In the genomic region with DNA sequence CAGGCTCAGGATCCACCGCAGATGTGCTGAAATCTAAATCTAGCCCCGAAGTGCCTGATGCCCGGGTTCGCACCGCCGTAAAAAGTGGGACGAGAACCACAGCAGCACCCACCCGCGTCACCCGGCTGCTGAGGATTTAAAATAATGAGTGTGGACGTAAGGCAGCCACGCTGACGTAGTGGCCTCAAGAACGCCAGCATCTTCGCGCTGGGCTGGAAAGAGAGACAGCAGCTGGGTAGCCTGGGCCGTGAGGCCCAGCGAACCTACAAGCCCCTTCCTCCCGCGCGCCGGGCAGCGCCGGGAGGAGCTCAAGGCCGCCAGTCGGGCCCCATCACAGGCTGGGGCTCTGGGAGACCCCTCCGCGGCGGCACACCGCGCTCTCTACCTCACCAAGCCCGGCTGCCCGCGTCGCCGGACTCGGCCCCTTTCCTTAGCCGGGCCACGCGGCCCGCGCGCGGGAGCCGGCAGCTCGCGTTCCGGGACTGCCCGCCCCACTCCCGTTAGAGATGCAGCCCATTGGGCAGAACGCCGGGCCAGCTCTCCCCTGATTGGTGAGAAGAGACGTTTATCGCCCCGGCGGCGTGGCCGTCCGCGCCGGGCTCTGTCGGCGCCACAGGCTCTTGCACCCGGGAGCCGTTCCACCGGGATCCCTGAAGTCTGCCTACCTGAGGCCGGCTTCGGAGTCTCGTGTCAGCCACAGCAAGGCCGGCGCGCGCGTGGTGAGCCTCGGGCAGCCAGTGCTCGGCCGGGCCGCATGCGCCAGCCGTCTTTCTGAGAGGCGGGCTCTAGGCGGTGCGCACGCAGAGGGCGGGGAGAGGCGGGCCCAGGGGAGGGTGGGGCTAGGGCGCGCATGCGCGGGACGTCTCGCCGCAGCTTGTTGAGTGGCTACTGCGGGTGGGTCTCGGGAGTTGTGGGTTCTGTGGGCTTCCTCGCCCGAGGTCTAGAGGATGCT, we compare ENCODE assay signal across 7 mouse cellular contexts. TPM values are rescaled to one million over a fixed set of nuclear protein-coding genes. Genes with fewer than 3 reads are reported as not detected.
A peak's percentile ranks its signal among the peaks of the same experiment; 100 is the strongest.
DNase-seq lines count a peak whose midpoint lies in the region; ATAC-seq and TF ChIP-seq lines count a peak whose summit lies in the region.

A gene (minus strand): TSS at position 791 of the 952 bp plus-strand sequence.

- peak; percentile 88 for TF ChIP-seq POLR2A in kidney, adult 2 months (IDR thresholded peaks at IDR 0.05; ENCODE audit: low read depth, low read length)
- TF ChIP-seq POLR2A in spleen, adult 2 months (IDR thresholded peaks at IDR 0.05; ENCODE audit: low read depth, low read length): peak; percentile 23

- H3K27ac ChIP-seq in embryonic facial prominence, embryonic 12.5 days: peak within 1 kb of the TSS; percentile 87
- peak within 1 kb of the TSS; percentile 89 for H3K27ac ChIP-seq in kidney, adult 2 months (ENCODE audit: insufficient read depth, low read depth, low read length)
- H3K27ac ChIP-seq in limb, embryonic 12.5 days: peak within 1 kb of the TSS; percentile 91
- peak within 1 kb of the TSS; percentile 97 for H3K27ac ChIP-seq in midbrain, embryonic 15.5 days
- peak within 1 kb of the TSS; percentile 87 for H3K27ac ChIP-seq in spleen, adult 2 months (ENCODE audit: insufficient read depth, low read length)

- peaks cover 8% of the 10 kb centered on the region for H3K36me3 ChIP-seq in embryonic facial prominence, embryonic 12.5 days
- no peaks in the 10 kb centered on the region; the same call in 1 of the 2 replicates for H3K36me3 ChIP-seq in kidney, adult 2 months (ENCODE audit: control insufficient read depth, insufficient read depth, low read length)
- H3K36me3 ChIP-seq in limb, embryonic 12.5 days: peaks cover 11% of the 10 kb centered on the region
- H3K36me3 ChIP-seq in midbrain, embryonic 15.5 days (replicated peaks): no peaks in the 10 kb centered on the region
- H3K36me3 ChIP-seq in spleen, adult 2 months (ENCODE audit: control insufficient read depth, insufficient read depth, low read length): 0 out of 2 replicates have a peak, but pooled peaks cover under 1% of the 10 kb centered on the region

- H3K4me3 ChIP-seq in embryonic facial prominence, embryonic 12.5 days: peak within 1 kb of the TSS; percentile 63
- H3K4me3 ChIP-seq in kidney, adult 2 months (ENCODE audit: insufficient read depth, low read depth, low read length): peak within 1 kb of the TSS; percentile 87
- H3K4me3 ChIP-seq in limb, embryonic 12.5 days (replicated peaks): peak within 1 kb of the TSS; percentile 74
- H3K4me3 ChIP-seq in midbrain, embryonic 15.5 days: peak within 1 kb of the TSS; percentile 81
- H3K4me3 ChIP-seq in spleen, adult 2 months (ENCODE audit: extremely low read depth, insufficient read depth, insufficient read length): peak within 1 kb of the TSS; percentile 97

- under 1% methylated on average over 93 of the region's 97 CpGs for WGBS in embryonic facial prominence, embryonic 12.5 days
- WGBS in kidney, adult 2 months: under 1% methylated on average over 97 of the region's 97 CpGs
- WGBS in limb, embryonic 12.5 days: under 1% methylated on average over 96 of the region's 97 CpGs
- under 1% methylated on average over 88 of the region's 97 CpGs for WGBS in midbrain, embryonic 15.5 days
- under 1% methylated on average over 97 of the region's 97 CpGs for WGBS in spleen, adult 2 months

- peak within 1 kb of the TSS; percentile 84 for H3K9ac ChIP-seq in embryonic facial prominence, embryonic 12.5 days
- peak within 1 kb of the TSS; percentile 84 for H3K9ac ChIP-seq in limb, embryonic 12.5 days (replicated peaks)
- H3K9ac ChIP-seq in midbrain, embryonic 15.5 days: peak within 1 kb of the TSS; percentile 95

- ATAC-seq in embryonic facial prominence, embryonic 12.5 days (ENCODE audit: insufficient number of reproducible peaks, insufficient read depth, low FRiP score, low TSS enrichment): peak; percentile 96
- peak; percentile 95 for ATAC-seq in limb, embryonic 12.5 days (ENCODE audit: insufficient number of reproducible peaks, insufficient read depth, low FRiP score, low TSS enrichment, low read depth)
- ATAC-seq in midbrain, embryonic 15.5 days (replicated peaks): peak; percentile 98

- no peaks in the 10 kb centered on the region for H3K27me3 ChIP-seq in embryonic facial prominence, embryonic 12.5 days
- no peaks in the 10 kb centered on the region for H3K27me3 ChIP-seq in kidney, adult 2 months (replicated peaks; ENCODE audit: control insufficient read depth, insufficient read depth, low read length)
- H3K27me3 ChIP-seq in limb, embryonic 12.5 days: no peaks in the 10 kb centered on the region
- H3K27me3 ChIP-seq in midbrain, embryonic 15.5 days (replicated peaks): no peaks in the 10 kb centered on the region
- 0 out of 2 replicates have a peak, but pooled peaks cover 2% of the 10 kb centered on the region for H3K27me3 ChIP-seq in spleen, adult 2 months (ENCODE audit: control insufficient read depth, insufficient read depth, low read length)

- H3K4me2 ChIP-seq in embryonic facial prominence, embryonic 12.5 days (replicated peaks): peak within 1 kb of the TSS; percentile 70
- H3K4me2 ChIP-seq in limb, embryonic 12.5 days: peak within 1 kb of the TSS; percentile 74
- H3K4me2 ChIP-seq in midbrain, embryonic 15.5 days: peak within 1 kb of the TSS; percentile 79

- no peak for TF ChIP-seq CTCF in kidney, adult 2 months (conservative IDR thresholded peaks at IDR 0.05; ENCODE audit: insufficient read depth, insufficient read length, low read depth, low read length)
- TF ChIP-seq CTCF in spleen, adult 2 months (IDR thresholded peaks at IDR 0.05; ENCODE audit: extremely low read depth, insufficient read depth, insufficient read length, insufficient replicate concordance): no peak

- peak; percentile 96 for DNase-seq in adrenal gland, postnatal 25 days
- peak; percentile 96 to 97 for DNase-seq in heart, adult 18-20 months
- peak; percentile 97 for DNase-seq in kidney, adult 2 months
- peak; percentile 80 to 87 for DNase-seq in spleen, adult 2 months (ENCODE audit: low read depth in 1 of 2, low spot score in 2 of 2)

- peaks cover 20% of the 10 kb centered on the region for H3K4me1 ChIP-seq in embryonic facial prominence, embryonic 12.5 days
- H3K4me1 ChIP-seq in kidney, adult 2 months (ENCODE audit: control insufficient read depth, insufficient read depth, low read length): peaks cover 21% of the 10 kb centered on the region; the same call in 1 of the 2 replicates
- peaks cover 29% of the 10 kb centered on the region for H3K4me1 ChIP-seq in limb, embryonic 12.5 days (replicated peaks)
- H3K4me1 ChIP-seq in midbrain, embryonic 15.5 days: peaks cover 28% of the 10 kb centered on the region
- no peaks in the 10 kb centered on the region for H3K4me1 ChIP-seq in spleen, adult 2 months (ENCODE audit: control insufficient read depth, insufficient read depth, insufficient read length)

- no peaks in the 10 kb centered on the region for H3K9me3 ChIP-seq in embryonic facial prominence, embryonic 12.5 days
- H3K9me3 ChIP-seq in limb, embryonic 12.5 days: no peaks in the 10 kb centered on the region
- no peaks in the 10 kb centered on the region for H3K9me3 ChIP-seq in midbrain, embryonic 15.5 days

RNA-seq across cellular contexts. Expression of the gene that starts here (rescaled TPM):
- 30.5 and 41.3 TPM in 2 replicates for total RNA-seq in adrenal gland, postnatal 25 days (2021)
- polyA plus RNA-seq in embryonic facial prominence, embryonic 12.5 days (2016; fragmentation: Nextera tagmentation; extraction: Ambion mirVana): 110 and 112 TPM in 2 replicates
- 10 to 100 TPM; 25.9 to 28.0 TPM for total RNA-seq in heart, adult 18-20 months (2021)
- 6.8 and 8.3 TPM in 2 replicates for polyA plus RNA-seq in kidney, adult 2 months (2012; rRNA removed)
- polyA plus RNA-seq in limb, embryonic 12.5 days (2016; fragmentation: Nextera tagmentation; extraction: Ambion mirVana): 110 and 112 TPM in 2 replicates
- polyA plus RNA-seq in midbrain, embryonic 15.5 days (2015; fragmentation: Nextera tagmentation; extraction: Ambion mirVana): 70.9 and 78.4 TPM in 2 replicates
- 4.2 and 4.3 TPM in 2 replicates for polyA plus RNA-seq in spleen, adult 2 months (2012; rRNA removed)

Comparison
In these comparisons a context has a peak if more than half of its experiments do, and no peak if none do; other contexts are left out.
1. Peak in every context shown above with its lines: DNase-seq, ATAC-seq, H3K4me3 ChIP-seq and H3K27ac ChIP-seq.